Mouse (Mus musculus) kidney, postnatal 25 days (tissue): ENCODE results near the gene Apoh.

Source experiments
- DNase-seq, 2 experiments: peaks; one replicate each; pipeline ENCODE4 v3.0.0; 2021; ENCODE audit warnings: mixed read lengths in 2 of 2

The Apoh gene

DNA sequence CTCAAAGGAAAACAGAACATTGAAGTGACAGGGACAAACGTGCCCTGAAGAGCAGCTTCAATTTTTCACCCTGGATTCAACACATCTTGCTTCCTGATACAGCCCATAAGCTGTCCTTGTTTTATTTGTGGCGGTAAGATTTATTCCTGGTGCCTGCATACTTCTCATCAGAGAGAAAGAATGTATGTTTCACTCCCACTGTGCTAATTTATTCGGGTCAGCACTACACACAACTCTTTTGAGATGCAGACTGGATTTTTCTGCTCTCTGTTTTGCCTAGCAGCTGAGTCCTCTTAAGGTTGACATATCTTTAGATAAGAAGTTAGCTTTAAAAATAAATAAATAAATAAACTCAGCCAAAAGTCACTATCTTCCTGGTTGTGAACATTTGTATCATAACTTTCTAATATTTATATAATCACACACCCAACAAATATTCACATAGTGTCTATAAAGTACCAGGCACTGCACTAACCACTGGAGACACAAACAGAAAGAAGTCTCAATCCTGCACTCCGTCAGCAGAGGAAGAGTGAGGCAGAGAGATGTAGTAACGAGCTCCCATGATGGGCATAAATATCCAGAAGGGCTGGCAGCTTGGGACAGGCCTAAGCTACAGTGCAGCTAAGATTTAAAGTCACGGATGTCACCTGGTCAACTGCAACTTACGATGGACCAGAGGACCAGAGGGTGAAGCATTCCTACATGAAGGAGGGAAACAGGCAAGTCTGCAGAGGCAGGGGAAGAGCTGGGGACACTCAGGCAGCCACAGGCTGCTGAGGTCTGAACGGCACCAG lies 9.4 kb upstream of the Apoh start:
- DNase-seq: no peak

DNA sequence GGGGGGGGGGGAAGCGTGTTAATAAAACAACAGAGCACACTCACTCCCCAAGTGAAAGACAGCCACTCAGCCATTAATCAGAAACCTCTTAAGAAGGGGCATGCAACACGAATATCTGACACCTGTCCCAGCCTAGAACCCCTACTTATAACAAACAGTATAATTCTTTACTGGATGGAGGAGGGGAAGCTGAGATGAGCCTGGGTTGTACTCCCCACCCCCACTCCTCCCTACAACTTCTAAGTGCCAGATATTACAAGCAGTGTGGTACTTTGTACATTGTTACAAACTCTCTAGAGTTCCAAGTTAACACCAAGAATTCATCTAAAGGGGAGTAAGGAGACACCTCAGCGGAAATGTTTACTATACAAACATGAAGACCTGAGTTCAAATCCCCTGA lies 8.5 kb upstream of the Apoh start:
- no peak for DNase-seq

DNA sequence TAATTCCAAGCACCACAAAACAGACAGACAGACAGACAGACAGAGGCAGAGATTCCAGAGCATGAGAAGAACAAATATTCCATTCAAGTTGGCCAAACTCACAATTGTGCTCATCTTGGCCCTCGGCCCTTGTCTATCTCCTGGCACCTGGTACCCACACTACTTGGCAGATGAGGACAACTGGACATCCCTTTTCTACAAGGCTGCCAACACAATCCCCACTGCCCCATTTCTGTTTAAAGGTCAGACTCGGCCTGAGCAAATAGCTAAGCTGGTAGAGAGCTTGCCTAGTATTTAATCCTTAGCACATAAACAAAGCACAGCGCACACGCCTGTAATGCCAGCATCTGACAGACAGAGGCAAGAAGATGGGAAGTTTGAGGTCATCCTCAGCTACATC lies 7.6 kb upstream of the Apoh start:
- no peak for DNase-seq

DNA sequence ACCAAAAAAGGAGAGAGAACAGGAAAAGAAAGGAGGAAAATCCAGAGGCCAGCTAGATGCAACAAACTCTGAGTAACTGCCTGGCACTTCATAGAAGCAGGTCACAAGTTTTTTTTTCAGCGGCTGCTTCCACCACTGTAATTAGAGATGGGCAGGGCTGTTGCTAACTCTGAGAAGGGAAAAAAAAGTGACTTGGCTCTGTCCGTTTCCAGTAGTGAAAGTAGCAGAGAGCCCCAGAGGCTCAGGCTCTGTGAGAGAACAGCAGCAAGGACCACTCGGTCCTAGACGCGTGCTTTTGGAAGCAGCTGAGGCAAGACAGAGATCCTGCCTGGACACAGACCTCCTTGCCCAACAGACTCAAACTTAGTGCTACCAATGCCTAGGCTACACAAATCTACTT lies 6.7 kb upstream of the Apoh start:
- DNase-seq: no peak

DNA sequence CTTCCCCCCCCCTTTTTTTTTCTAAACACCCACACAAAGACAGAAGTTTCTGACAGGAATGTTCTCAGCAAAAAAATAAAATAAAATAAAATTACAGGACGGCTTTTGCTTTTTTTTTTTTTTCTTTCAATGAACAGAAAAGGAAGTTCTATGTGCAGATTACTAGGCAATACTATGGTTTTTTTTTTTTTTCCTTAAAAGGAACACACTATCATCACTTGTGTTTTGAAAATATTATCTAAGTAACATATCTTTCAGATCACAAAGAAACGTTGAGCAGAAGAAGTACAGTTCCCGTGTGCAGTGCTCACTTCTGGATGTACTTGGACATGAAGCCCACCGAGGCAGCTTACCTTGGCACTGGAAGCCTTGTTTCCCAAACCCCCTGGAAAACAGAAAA lies 2.9 kb upstream of the Apoh start:
- no peak for DNase-seq

DNA sequence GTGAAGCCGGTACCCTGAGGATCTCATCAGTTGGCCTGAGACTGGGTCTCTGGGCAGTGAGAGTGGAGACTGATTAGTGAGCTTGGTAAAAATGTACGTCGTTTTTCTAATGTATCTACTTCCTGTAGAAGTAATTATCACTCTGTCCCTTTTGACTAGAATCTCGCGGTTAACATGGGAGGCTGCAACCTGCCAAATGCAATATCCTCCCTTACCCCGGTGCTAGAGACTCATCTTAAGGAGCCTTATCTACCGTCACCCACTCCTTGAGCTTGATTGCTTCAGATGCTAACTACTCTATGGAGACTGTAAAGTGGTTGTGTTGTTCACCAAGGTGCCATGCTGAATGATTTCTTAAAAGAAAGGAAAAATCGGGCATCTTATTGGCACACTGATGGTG lies 1.4 kb upstream of the Apoh start:
- DNase-seq: no peak

DNA sequence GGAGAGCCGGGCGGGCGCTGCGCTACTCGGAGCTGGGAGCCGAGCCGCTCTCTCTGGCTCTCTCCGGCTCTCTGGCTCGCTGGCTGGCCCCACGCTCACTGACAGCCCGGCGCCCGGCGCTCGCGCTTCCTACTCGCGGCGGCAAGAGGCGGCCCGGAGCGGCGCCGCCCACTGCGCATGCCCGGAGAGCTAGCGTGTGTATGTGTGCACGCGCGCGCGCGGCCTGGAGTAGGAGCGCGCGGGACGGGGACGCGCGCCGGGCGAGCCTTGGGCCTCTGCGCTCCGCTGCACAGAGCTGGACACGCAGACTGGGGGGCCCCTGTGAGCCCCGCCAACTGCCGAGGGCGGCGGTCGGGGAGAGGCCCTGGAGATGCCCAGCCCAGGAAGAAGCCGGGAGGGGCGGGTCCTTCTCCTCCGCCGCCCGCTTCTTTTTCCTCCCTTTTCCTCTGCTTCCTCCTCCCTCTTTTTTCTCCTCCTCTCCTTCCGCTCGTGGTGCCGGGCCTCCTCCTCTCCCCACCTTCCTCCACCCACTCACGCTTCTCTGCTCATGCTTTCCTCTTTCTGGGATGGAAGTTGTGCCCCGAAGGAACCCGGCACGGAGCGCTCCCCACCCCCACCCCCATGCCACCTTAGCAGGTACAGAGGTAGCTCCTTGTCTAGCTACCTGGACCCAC lies 772 bp downstream of the Apoh start, which contains the start of gene Prkca:
Prkca (minus strand) TSS at position 140 of the 674 bp plus-strand sequence.
- peak; percentile 94 to 97 for DNase-seq

DNA sequence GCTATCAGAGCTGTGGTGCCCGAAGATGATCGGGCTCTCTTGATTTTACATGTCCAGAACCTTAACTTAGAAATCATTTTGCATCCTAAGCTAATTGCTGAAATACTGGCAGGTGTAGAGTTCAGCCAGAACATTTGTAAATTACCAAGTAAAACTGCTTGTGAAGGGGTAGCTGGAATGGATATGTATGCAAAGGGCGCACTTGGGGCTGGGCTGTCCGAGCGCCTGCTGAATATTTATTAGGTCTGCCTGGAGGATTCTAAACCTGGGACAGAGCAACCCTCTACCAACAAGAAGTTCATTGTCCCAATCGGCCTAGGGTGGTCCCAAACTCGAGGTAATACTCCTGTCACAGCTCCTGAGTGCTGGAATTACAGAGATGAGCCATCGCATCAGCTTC lies 1.6 kb downstream of the Apoh start:
- no peak for DNase-seq

DNA sequence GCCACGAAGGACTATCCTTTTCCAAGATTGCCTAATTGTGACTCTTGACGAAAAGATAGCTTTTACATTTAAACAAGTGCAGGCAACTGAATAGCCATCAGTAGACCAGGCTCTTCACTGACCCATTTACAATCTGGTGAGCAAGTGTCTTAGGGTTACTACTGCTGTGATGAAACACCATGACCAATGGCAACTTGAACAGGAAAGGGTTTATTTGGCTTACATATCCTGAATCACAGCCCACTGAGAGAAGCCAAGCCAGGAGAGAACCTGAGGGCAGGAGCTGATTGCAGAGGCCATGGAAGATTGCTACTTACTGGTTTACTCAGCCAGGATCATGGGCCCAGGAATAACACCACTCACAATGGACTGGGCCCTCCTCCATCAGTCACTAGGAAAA lies 2.2 kb downstream of the Apoh start:
- DNase-seq: no peak

DNA sequence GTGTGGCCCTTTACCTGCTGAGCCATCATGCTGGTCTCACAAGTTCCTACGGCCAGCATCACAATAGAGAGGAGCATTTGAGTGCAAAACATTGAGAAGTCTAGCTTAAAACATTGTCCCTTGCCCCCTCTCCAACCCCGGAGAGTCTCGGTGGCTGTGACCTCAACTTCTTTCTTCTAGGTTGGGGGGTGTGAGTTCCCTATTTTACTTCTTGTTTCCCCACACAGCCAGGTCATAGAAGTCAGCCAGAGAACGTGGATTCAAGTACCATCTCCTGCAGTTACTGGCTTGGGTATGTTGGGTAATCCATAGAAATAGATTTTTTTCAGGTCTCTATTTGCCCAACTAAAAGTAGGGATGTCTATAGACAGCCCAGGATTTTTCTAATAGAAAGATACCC lies 7.6 kb downstream of the Apoh start:
- DNase-seq: no peak

DNA sequence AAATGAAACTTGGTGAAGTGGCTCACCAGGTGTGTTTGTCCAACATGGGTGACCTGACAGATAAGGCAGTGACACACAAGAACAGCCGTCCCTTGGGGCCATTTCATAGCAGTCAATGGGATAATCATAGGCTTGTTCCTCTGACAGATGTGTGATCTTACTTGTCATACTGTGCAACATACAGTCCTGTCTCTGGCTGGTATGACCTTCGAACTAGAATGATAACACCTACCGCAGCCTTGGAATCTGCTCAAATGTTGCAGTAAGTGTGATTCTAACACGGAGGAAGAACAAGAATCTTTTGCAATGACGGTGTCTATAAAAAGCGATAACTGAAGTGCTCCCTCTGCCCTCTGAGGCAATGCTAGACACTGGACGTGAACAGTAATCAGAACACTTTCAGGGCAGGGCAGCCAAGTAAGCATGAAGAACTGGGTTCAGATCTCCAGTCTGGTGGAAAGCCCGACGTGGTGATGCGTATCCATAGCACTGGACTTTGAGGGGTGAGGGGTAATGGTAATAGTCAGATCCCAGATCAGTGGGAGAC lies 9.8 kb downstream of the Apoh start:
- no peak for DNase-seq

DNA sequence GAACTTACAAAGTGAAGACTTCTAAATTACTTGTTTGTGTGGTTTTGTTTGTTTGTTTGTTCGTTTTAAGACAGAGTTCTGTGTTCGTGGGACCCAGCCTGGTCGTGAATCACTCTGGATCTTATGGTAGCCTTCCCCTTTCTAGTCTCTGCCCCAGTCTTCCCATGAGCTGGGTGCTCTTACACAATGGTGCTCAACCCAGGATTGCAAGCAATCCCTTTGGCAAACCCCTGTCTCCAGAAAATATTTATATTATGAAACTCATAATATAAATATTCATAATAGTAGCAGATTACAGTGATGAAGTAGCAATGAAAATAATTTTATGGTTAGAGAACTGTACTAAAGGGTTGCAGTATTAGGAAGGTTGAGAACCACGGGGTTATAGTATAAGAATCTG lies 12.9 kb downstream of the Apoh start:
- DNase-seq: no peak

DNA sequence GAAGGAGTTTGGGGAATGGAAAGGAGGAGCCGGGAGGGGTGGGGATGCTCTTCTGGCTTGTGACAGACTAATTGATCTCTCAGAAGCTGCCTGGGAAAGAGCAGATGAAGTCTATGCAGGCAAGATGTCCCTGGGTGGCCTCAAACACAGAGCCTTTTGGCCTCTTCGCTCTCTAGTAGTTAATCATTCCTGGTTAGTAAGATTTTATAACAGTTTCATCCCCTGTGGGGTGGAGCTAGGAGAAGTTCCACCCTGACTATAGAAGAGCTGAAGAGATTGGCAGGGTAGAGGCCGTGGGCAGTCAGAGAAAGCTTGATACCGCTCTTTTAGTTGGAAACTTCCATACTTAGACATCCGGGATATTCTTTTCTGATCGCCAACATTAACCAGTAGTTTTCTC lies 15.8 kb downstream of the Apoh start:
- peak; percentile 8 to 43 for DNase-seq

DNA sequence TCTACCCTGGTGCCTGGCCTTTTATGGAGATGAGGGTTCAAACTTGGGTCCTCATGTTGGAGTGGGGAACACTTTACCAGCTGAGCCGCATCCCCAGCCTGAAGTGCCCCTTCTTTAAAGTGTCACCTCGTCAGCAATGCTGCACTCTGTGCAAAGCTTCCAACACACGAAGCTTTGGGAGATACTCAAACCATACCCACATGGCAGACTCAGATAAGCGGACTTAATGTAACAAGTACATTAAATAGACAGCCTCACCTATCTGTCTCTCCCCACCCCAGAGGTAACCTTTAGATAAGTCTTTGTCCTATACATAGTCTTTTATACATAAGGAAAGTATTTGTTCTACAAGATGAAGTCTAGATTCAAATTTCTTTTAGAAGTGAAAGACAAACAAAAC lies 17.8 kb downstream of the Apoh start:
- no peak for DNase-seq

DNA sequence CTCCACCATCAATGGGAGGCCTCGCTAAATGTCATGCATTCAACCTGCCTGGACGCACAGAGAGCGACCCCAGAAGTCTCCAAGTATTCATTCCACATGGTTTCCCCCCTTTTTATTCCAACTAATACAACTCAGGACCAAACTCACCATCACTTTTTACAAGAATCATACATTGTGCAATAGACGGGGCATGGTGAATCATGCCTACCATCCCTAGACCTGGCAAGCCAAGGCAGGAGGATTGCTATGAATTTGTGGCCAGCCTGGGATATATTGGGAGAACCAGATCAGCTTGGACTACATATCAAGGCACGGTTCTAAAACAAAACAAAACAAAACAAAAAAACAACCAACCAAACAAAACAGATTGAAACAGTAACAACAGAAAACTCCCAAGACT lies 19.8 kb downstream of the Apoh start:
- no peak for DNase-seq

DNA sequence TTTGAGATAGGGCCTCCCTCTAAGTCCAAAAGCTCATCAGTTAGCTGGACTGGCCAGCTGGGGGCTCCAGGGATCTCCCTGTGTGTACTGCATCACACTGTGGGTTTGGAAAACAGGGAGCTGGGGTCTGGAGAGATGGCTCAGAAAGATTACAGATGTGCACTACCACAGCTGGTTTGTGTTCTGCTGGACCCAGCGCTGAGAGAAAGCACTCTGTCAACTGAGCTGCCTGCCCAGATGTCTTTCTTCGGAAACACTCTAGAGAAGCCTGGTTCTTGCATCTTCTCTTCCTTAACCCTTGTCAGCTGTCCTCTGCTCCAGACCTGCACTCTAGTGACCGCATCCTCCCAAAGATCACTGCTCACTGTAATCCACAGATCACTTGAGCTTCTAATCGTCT lies 20.8 kb downstream of the Apoh start:
- DNase-seq: no peak

DNA sequence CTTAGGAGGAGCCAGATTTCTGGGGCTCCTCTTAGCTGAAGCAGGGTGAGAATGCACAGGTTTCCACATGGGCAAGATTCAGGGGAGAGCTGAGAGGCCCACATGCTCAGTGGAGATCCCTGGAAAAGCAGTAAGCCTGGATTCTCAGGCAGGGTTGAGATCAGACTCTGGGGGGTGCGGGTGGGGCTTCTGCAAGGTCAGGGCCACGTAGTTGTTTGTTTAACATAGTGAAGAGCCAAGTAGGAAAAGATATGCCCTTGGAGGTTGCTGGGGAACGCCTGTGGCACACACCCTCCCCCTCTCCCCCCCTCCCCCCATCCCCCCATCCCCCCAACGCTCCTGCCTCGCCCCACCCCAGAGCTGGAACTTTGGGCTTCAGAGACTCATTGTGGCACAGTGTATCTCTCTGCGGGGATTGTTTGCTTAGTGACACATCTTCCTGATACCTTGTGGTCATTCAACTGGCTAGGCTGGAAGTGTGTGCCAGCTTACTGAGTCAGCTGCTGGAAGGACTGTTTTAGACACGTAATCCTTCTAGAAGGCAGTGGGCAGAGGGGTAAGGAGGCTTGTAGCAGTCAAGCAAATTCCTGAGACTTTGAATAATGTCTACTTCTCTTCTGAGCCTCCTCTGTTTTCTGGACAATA lies 21.9 kb downstream of the Apoh start:
- DNase-seq: peak; percentile 16 to 55

DNA sequence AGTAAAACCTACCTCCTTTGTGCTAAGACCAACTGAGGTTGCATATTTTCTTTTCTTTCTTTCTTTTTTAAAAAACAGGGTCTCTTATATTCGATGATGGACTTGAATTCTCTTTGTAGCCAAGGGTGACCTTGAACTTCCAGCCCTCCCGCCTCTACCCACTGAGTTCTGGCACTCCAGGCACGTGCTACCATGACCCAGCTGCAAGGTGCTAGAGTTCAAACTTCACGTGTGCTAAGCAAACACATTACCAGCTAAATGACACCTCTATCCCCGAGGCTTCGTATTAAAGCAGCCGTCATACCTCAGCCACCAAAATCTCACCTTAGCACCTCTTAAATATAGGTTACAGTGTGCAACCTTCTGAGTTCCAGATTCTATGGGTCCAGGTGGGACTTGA lies 22.4 kb downstream of the Apoh start:
- peak in 1 of 2 experiments; percentile 7 for DNase-seq

DNA sequence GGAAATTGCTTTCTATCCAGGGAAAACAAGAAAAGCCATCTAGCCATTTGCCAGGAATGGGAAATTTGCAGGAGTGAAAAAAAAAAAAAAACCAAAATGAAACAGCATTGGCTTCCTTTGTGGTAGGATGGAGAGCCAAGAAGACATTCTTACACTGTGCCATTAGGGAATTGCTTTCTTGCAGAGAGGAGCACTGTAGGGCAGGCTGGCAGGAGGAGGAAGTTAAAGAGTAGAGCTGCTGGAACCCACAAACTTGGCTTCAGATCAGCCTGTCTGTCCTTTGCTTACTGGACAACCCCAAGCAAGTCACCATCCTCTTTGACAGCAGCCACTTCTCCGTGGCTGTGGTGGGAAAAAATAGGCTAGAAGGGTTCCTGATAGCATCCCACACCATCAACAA lies 23.9 kb downstream of the Apoh start:
- no peak for DNase-seq

DNA sequence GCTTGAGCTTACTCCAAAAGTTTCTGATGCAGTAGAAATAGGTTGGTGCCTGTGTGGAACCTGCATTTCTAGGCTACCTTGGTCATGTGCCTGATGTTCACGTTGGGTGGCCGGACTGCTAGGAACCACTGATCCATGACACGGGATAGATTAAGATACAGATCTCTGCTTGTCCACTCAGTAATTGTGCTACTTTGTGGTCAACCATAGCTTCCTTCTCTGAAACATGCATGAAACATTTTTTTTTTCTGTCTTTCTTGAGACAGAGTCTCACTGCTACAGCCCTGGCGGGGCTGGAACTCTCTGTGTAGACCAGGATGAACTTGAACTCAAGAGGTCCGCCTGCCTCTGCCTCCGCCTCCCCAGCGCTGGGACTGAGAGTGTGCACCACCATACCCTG lies 33.7 kb downstream of the Apoh start:
- DNase-seq: no peak

DNA sequence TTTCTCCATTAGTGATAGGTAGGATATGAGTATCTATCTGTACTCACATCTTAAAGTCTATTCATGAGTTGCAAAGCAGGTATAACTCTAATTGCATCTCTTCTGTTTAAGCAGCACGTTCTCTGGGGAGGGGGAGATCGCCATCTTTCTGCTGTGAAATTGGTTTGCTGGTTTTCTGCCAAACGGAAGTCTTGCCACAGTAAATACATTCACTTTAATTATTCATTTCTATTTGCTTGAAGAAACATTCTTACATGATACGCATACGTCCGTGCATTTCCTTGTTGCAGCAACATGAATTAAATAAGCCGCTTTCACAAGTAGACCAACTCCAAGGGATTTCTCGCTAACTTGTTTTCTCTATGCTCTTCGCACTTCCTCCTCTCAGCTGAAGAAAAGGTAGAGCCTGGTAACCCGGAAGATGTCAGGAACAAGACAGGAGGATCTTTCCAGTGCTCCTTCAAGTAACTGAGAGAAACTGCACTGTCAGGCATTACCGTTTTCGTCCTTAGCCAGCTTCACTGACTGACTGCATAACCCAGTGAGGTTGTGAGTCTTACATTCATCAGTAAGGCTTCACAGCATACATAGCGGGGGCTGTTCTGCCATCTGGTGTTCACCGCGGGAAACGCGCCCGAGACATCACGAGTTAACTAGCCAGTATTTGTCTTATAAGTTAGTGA lies 34.7 kb downstream of the Apoh start:
- DNase-seq: peak; percentile 72 to 86

DNA sequence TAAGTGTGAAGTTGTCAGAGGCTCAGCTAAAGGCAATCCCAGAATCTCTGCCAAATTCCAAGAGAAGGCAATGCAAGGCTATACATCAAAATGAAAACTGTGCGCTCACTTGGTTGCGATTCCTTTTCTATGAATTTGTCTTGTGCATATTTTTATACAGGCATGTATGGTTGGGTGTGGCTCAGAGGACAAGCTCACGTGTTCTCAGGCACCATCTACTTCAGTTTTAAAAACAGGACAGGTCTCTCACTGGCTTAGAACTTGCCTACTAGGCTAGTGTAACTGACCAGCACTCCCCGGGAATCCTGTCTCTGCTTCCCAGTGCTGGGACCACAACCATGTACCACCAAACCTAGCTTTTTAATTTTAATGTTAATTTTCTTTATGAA lies 35.2 kb downstream of the Apoh start:
- no peak for DNase-seq

DNA sequence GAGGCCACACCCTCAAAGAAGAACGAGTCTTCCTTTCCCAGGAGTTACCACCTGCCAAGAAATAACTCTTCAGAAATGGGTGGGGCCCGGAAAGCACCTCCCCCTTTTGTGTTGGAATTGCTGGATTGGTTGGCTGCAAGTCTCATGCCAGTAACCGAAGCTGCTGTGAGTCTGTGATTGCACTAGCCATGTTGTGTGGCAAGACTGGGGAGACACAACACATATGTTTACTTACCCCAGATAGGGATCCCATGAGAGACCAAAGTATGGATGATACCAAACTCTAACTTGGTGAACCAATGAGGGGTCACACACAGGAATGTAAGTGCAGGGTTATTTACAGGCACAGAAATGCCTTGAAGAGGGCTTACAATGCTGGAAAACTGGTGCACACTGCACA lies 39.5 kb downstream of the Apoh start:
- DNase-seq: no peak
